Mouse (Mus musculus) lung, embryonic 16.5 days (tissue): ENCODE results near the gene Smarcal1. TPM values are rescaled to one million over a fixed set of nuclear protein-coding genes. Genes with fewer than 3 reads are reported as not detected.
A peak's percentile ranks its signal among the peaks of the same experiment; 100 is the strongest.

Experiments
- ATAC-seq: fragments of 200-750 bp; cut with Nextera tagmentation; 2 replicates; pipeline ENCODE4 v1.8.0; 2017; ENCODE audit warnings: low read depth, mild to moderate bottlenecking, moderate library complexity
- H3K27ac ChIP-seq: fragments of 300-500 bp; sonication (generic); 2 replicates; pipeline ENCODE4 v1.5.1; 2014; ENCODE audit warnings: mild to moderate bottlenecking, control low read depth, low read length
- H3K27me3 ChIP-seq: fragments of 300-500 bp; sonication (generic); 2 replicates; pipeline ENCODE4 v1.6.1; 2014; ENCODE audit warnings: low read depth, low read length, mixed read lengths; ENCODE audit not compliant: control insufficient read depth, insufficient read depth
- H3K36me3 ChIP-seq: fragments of 300-500 bp; sonication (generic); 2 replicates; pipeline ENCODE4 v1.6.1; 2014; ENCODE audit warnings: low read length; ENCODE audit not compliant: control insufficient read depth, insufficient read depth
- H3K4me1 ChIP-seq: fragments of 300-500 bp; sonication (generic); replicated peaks from 2 replicates; pipeline ENCODE4 v1.6.1; 2014; ENCODE audit warnings: low read length, mixed read lengths; ENCODE audit not compliant: control insufficient read depth, insufficient read depth
- H3K4me2 ChIP-seq: fragments of 300-500 bp; sonication (generic); 2 replicates; pipeline ENCODE4 v1.6.1; 2014; ENCODE audit warnings: low read depth, low read length, control low read depth
- H3K4me3 ChIP-seq: fragments of 300-500 bp; sonication (generic); 2 replicates; pipeline ENCODE4 v1.5.1; 2014; ENCODE audit warnings: mild to moderate bottlenecking, low read length, control low read depth
- H3K9ac ChIP-seq: fragments of 300-500 bp; sonication (generic); 2 replicates; pipeline ENCODE4 v1.6.1; 2014; ENCODE audit warnings: low read length, control low read depth
- H3K9me3 ChIP-seq: fragments of 300-500 bp; sonication (generic); 2 replicates; pipeline ENCODE4 v1.6.1; 2016; ENCODE audit warnings: low read length; ENCODE audit not compliant: control insufficient read depth
- WGBS: fragments of 180-500 bp; shearing (Covaris S2); extraction: QIAGEN DNeasy Blood & Tissue Kit; methylation state at CpG from one replicate; pipeline ENCODE4 v1.1.7; 2014; 5-methylcytosine and 5-hydroxymethylcytosine counted together
- polyA plus RNA-seq: library from polyadenylated mRNA; unstranded; fragments of >200 nt; fragmentation: Nextera tagmentation; extraction: Ambion mirVana; gene quantifications from 2 replicates; pipeline ENCODE4 v1.2.1, GENCODE M21; 2015

The Smarcal1 gene
- 25.9 and 27.4 TPM in 2 replicates for polyA plus RNA-seq

GRCm38 (mm10) chr1:72582947-72583731 is at the start of gene Smarcal1:
Gene Smarcal1, plus strand, starts transcription at chr1:72583251.
- H3K36me3 ChIP-seq, result peaks cover 14% of the 10 kb centered on the region

GRCm38 (mm10) chr1:72533439-72533838 is 49.6 kb upstream of the Smarcal1 start:
- no peak overlapping the region for H3K9ac ChIP-seq
- H3K4me1 ChIP-seq, result peaks cover 9% of the 10 kb centered on the region
- no peak for ATAC-seq
- H3K27me3 ChIP-seq, result peaks cover 20% of the 10 kb centered on the region
- no peaks in the 10 kb centered on the region for H3K36me3 ChIP-seq
- no peak overlapping the region for H3K4me2 ChIP-seq
- no peak overlapping the region for H3K27ac ChIP-seq
- no peaks in the 10 kb centered on the region for H3K9me3 ChIP-seq
- no peak overlapping the region for H3K4me3 ChIP-seq

More at GRCm38 (mm10) chr1:72582947-72583731, at the start of gene Smarcal1:
- Histone ChIP-seq H3K27ac (peak within 1 kb of the TSS; percentile 63), H3K4me2 (peak within 1 kb of the TSS; percentile 60), H3K9me3 (no peaks in the 10 kb centered on the region), H3K27me3 (peaks cover 4% of the 10 kb centered on the region; the same call in 1 of the 2 replicates), H3K4me3 (peak within 1 kb of the TSS; percentile 56), H3K9ac (peak within 1 kb of the TSS; percentile 72), H3K4me1 (peaks cover 9% of the 10 kb centered on the region)
- peak; percentile 100 for ATAC-seq
- under 1% methylated on average over 25 of the region's 25 CpGs for WGBS

- 2% methylated on average over 35 of the region's 36 CpGs for WGBS
- peak; percentile 12; the same call in 1 of the 2 replicates for ATAC-seq
- Histone ChIP-seq H3K36me3 (no peaks in the 10 kb centered on the region), H3K9ac (no peak overlapping the region), H3K4me3 (peak overlapping the region; percentile 37), H3K4me1 (peaks cover 9% of the 10 kb centered on the region), H3K4me2 (peak overlapping the region; percentile 56), H3K9me3 (no peaks in the 10 kb centered on the region), H3K27me3 (peaks cover 20% of the 10 kb centered on the region), H3K27ac (no peak overlapping the region)
These were observed 47.1 kb upstream of the Smarcal1 start for GRCm38 (mm10) chr1:72535725-72536571.

- under 1% methylated on average over 41 of the region's 41 CpGs for WGBS
These were observed 46.3 kb upstream of the Smarcal1 start, which contains the start of gene March4 for GRCm38 (mm10) chr1:72536611-72537351. Gene March4, minus strand, starts transcription at chr1:72536930.

GRCm38 (mm10) chr1:72538266-72538665 is 44.8 kb upstream of the Smarcal1 start:
- Histone ChIP-seq H3K4me2 (no peak overlapping the region), H3K27me3 (peaks cover 20% of the 10 kb centered on the region), H3K9ac (no peak overlapping the region), H3K36me3 (no peaks in the 10 kb centered on the region), H3K9me3 (no peaks in the 10 kb centered on the region), H3K4me1 (peaks cover 9% of the 10 kb centered on the region), H3K27ac (no peak overlapping the region), H3K4me3 (no peak overlapping the region)
- no peak for ATAC-seq
- WGBS, result 86% methylated on average over 5 of the region's 5 CpGs

More at GRCm38 (mm10) chr1:72536611-72537351, 46.3 kb upstream of the Smarcal1 start, which contains the start of gene March4:
- H3K4me3 ChIP-seq, result peak within 1 kb of the TSS; percentile 37
- peaks cover 20% of the 10 kb centered on the region for H3K27me3 ChIP-seq
- no peaks in the 10 kb centered on the region for H3K9me3 ChIP-seq
- H3K36me3 ChIP-seq, result no peaks in the 10 kb centered on the region
- peaks cover 9% of the 10 kb centered on the region for H3K4me1 ChIP-seq
- peak; percentile 85 for ATAC-seq
- no peak within 1 kb of the TSS for H3K9ac ChIP-seq
- peak within 1 kb of the TSS; percentile 56 for H3K4me2 ChIP-seq
- no peak within 1 kb of the TSS for H3K27ac ChIP-seq

GRCm38 (mm10) chr1:72550317-72550716 is 32.7 kb upstream of the Smarcal1 start:
- H3K9ac ChIP-seq, result no peak overlapping the region
- no peaks in the 10 kb centered on the region for H3K27me3 ChIP-seq
- H3K36me3 ChIP-seq, result no peaks in the 10 kb centered on the region
- H3K4me3 ChIP-seq, result no peak overlapping the region
- no peaks in the 10 kb centered on the region for H3K4me1 ChIP-seq
- no peak for ATAC-seq
- H3K4me2 ChIP-seq, result no peak overlapping the region
- no peak overlapping the region for H3K27ac ChIP-seq
- H3K9me3 ChIP-seq, result no peaks in the 10 kb centered on the region
- WGBS, result 74% methylated on average over 2 of the region's 2 CpGs

- WGBS, result 79% methylated on average over 3 of the region's 3 CpGs
- Histone ChIP-seq H3K4me2 (no peak overlapping the region), H3K9ac (no peak overlapping the region), H3K9me3 (no peaks in the 10 kb centered on the region), H3K4me1 (no peaks in the 10 kb centered on the region), H3K36me3 (no peaks in the 10 kb centered on the region), H3K4me3 (no peak overlapping the region), H3K27me3 (no peaks in the 10 kb centered on the region), H3K27ac (no peak overlapping the region)
- no peak for ATAC-seq
These were observed 26.6 kb upstream of the Smarcal1 start for GRCm38 (mm10) chr1:72556471-72556870.

- 70% methylated on average over 2 of the region's 2 CpGs for WGBS
- no peak overlapping the region for H3K9ac ChIP-seq
- no peak for ATAC-seq
These were observed 24.4 kb upstream of the Smarcal1 start for GRCm38 (mm10) chr1:72558625-72559024.

More at GRCm38 (mm10) chr1:72558625-72559024, 24.4 kb upstream of the Smarcal1 start:
- H3K4me2 ChIP-seq, result no peak overlapping the region
- H3K27ac ChIP-seq, result no peak overlapping the region
- no peaks in the 10 kb centered on the region for H3K27me3 ChIP-seq
- H3K36me3 ChIP-seq, result no peaks in the 10 kb centered on the region
- H3K9me3 ChIP-seq, result no peaks in the 10 kb centered on the region
- no peaks in the 10 kb centered on the region for H3K4me1 ChIP-seq
- H3K4me3 ChIP-seq, result no peak overlapping the region
